Mouse (Mus musculus): ENCODE data around the gene 9930111J21Rik1.
"Not testable (repeated sequence)": the region's sequence is repeated elsewhere in the genome, so short reads cannot be mapped to it uniquely, and the experiment has no call there.

DNA sequence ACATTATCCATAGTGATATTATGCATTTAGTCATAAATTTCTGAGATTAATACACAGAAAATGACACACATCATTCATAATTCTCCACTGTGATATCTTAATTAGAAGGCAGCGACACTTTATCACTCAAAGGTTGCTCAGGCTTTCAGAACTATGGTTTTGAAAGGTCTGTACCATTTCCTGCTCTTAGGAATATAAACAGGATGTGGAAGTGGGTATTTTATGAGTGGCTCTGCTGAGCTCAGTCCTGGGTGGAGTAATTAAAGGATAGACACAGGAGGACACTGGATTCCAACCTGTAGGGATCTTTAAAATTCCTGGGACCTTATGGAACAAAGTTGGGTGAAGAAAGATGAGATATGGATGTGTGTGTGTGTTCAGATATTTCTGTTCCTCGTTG is 27.1 kb upstream of the 9930111J21Rik1 start:
- TF ChIP-seq CTCF, EP300 (IDR thresholded peaks at IDR 0.05; ENCODE audit: low read depth): not testable (repeated sequence)
